Mouse (Mus musculus): ENCODE data around the gene Sympk. TPM values are rescaled to one million over a fixed set of nuclear protein-coding genes. Genes with fewer than 3 reads are reported as not detected.

Gene Sympk
- polyA plus RNA-seq, 1 experiment = 22.6 TPM

GRCm38 (mm10) chr7:19044616-19045015 lies 20.4 kb downstream of the Sympk start:
- Histone ChIP-seq H3K27me3 (ENCODE audit: control insufficient read depth) (no peaks in the 10 kb centered on the region), H3K36me3 (ENCODE audit: control insufficient read depth) (peaks cover 99% of the 10 kb centered on the region), H3K4me3 (replicated peaks) (no peak overlapping the region), H3K4me1 (ENCODE audit: control insufficient read depth) (no peaks in the 10 kb centered on the region), H3K9me3 (ENCODE audit: control insufficient read depth, low read length) (no peaks in the 10 kb centered on the region)
- TF ChIP-seq TAL1 (IDR thresholded peaks at IDR 0.05; ENCODE audit: low read length) = no peak
- no peak for TF ChIP-seq GATA1 (IDR thresholded peaks at IDR 0.05; ENCODE audit: low read length)

GRCm38 (mm10) chr7:19046286-19047069 lies 22.3 kb downstream of the Sympk start:
- Histone ChIP-seq H3K4me1 (ENCODE audit: control insufficient read depth) (no peaks in the 10 kb centered on the region), H3K9me3 (ENCODE audit: control insufficient read depth, low read length) (no peaks in the 10 kb centered on the region), H3K27me3 (ENCODE audit: control insufficient read depth) (no peaks in the 10 kb centered on the region), H3K4me3 (replicated peaks) (no peak overlapping the region), H3K36me3 (ENCODE audit: control insufficient read depth) (peaks cover 99% of the 10 kb centered on the region)
- TF ChIP-seq TAL1 (IDR thresholded peaks at IDR 0.05; ENCODE audit: low read length) (no peak), GATA1 (IDR thresholded peaks at IDR 0.05; ENCODE audit: low read length) (no peak)

GRCm38 (mm10) chr7:19048006-19048527 lies 23.9 kb downstream of the Sympk start:
- no peaks in the 10 kb centered on the region for H3K4me1 ChIP-seq (ENCODE audit: control insufficient read depth)
- H3K4me3 ChIP-seq (replicated peaks) = no peak overlapping the region
- H3K9me3 ChIP-seq (ENCODE audit: control insufficient read depth, low read length) = no peaks in the 10 kb centered on the region
- no peaks in the 10 kb centered on the region for H3K27me3 ChIP-seq (ENCODE audit: control insufficient read depth)
- H3K36me3 ChIP-seq (ENCODE audit: control insufficient read depth) = peaks cover 99% of the 10 kb centered on the region
- TF ChIP-seq TAL1 (IDR thresholded peaks at IDR 0.05; ENCODE audit: low read length) (no peak), GATA1 (IDR thresholded peaks at IDR 0.05; ENCODE audit: low read length) (no peak)

GRCm38 (mm10) chr7:19049252-19049651 lies 25.1 kb downstream of the Sympk start:
- no peaks in the 10 kb centered on the region for H3K4me1 ChIP-seq (ENCODE audit: control insufficient read depth)
- no peaks in the 10 kb centered on the region for H3K27me3 ChIP-seq (ENCODE audit: control insufficient read depth)
- peaks cover 98% of the 10 kb centered on the region for H3K36me3 ChIP-seq (ENCODE audit: control insufficient read depth)
- H3K4me3 ChIP-seq (replicated peaks) = no peak overlapping the region
- TF ChIP-seq GATA1 (IDR thresholded peaks at IDR 0.05; ENCODE audit: low read length) = no peak
- TF ChIP-seq TAL1 (IDR thresholded peaks at IDR 0.05; ENCODE audit: low read length) = no peak
- H3K9me3 ChIP-seq (ENCODE audit: control insufficient read depth, low read length) = no peaks in the 10 kb centered on the region

GRCm38 (mm10) chr7:19050172-19050571 lies 26.0 kb downstream of the Sympk start:
- TF ChIP-seq GATA1 (IDR thresholded peaks at IDR 0.05; ENCODE audit: low read length) = no peak
- TF ChIP-seq TAL1 (IDR thresholded peaks at IDR 0.05; ENCODE audit: low read length) = no peak
- peaks cover 98% of the 10 kb centered on the region for H3K36me3 ChIP-seq (ENCODE audit: control insufficient read depth)
- H3K27me3 ChIP-seq (ENCODE audit: control insufficient read depth) = no peaks in the 10 kb centered on the region
- H3K9me3 ChIP-seq (ENCODE audit: control insufficient read depth, low read length) = no peaks in the 10 kb centered on the region
- H3K4me3 ChIP-seq (replicated peaks) = no peak overlapping the region
- H3K4me1 ChIP-seq (ENCODE audit: control insufficient read depth) = no peaks in the 10 kb centered on the region

GRCm38 (mm10) chr7:19051161-19051560 lies 27.0 kb downstream of the Sympk start:
- Histone ChIP-seq H3K4me1 (ENCODE audit: control insufficient read depth) (no peaks in the 10 kb centered on the region), H3K4me3 (replicated peaks) (no peak overlapping the region), H3K36me3 (ENCODE audit: control insufficient read depth) (peaks cover 90% of the 10 kb centered on the region), H3K27me3 (ENCODE audit: control insufficient read depth) (no peaks in the 10 kb centered on the region), H3K9me3 (ENCODE audit: control insufficient read depth, low read length) (no peaks in the 10 kb centered on the region)
- TF ChIP-seq GATA1 (IDR thresholded peaks at IDR 0.05; ENCODE audit: low read length) (no peak), TAL1 (IDR thresholded peaks at IDR 0.05; ENCODE audit: low read length) (no peak)

GRCm38 (mm10) chr7:19052345-19053135 lies 28.4 kb downstream of the Sympk start:
- Histone ChIP-seq H3K36me3 (ENCODE audit: control insufficient read depth) (peaks cover 76% of the 10 kb centered on the region), H3K9me3 (ENCODE audit: control insufficient read depth, low read length) (no peaks in the 10 kb centered on the region), H3K27me3 (ENCODE audit: control insufficient read depth) (no peaks in the 10 kb centered on the region), H3K4me3 (replicated peaks) (no peak overlapping the region), H3K4me1 (ENCODE audit: control insufficient read depth) (no peaks in the 10 kb centered on the region)
- TF ChIP-seq GATA1 (IDR thresholded peaks at IDR 0.05; ENCODE audit: low read length) (no peak), TAL1 (IDR thresholded peaks at IDR 0.05; ENCODE audit: low read length) (no peak)

- H3K27me3 ChIP-seq (ENCODE audit: control insufficient read depth) = no peaks in the 10 kb centered on the region
- no peak overlapping the region for H3K4me3 ChIP-seq (replicated peaks)
- peaks cover 70% of the 10 kb centered on the region for H3K36me3 ChIP-seq (ENCODE audit: control insufficient read depth)
- H3K9me3 ChIP-seq (ENCODE audit: control insufficient read depth, low read length) = no peaks in the 10 kb centered on the region
- no peaks in the 10 kb centered on the region for H3K4me1 ChIP-seq (ENCODE audit: control insufficient read depth)
- TF ChIP-seq TAL1 (IDR thresholded peaks at IDR 0.05; ENCODE audit: low read length) = no peak
These were observed 29.0 kb downstream of the Sympk start for GRCm38 (mm10) chr7:19053136-19053532.

Measured in erythroblast, embryonic 14.5 days (primary cell).